Mouse (Mus musculus): ENCODE measurements around the gene Btbd35f8. TPM values are rescaled to one million over a fixed set of nuclear protein-coding genes. Genes with fewer than 3 reads are reported as not detected.
"Not testable (repeated sequence)": the region's sequence is repeated elsewhere in the genome, so short reads cannot be mapped to it uniquely, and the experiment has no call there.

Btbd35f8 gene
- polyA plus RNA-seq (2016; fragmentation: Nextera tagmentation; extraction: Ambion mirVana): not detected in 2 replicates

GRCm38 (mm10) chrX:34450224-34450623 lies at the start of gene Btbd35f8:
Gene Btbd35f8, plus strand, starts transcription at chrX:34450524.
- not testable (repeated sequence) for H3K4me3 ChIP-seq; H3K4me1 ChIP-seq; H3K36me3 ChIP-seq; H3K27me3 ChIP-seq (ENCODE audit: insufficient read depth, poor library complexity, severe bottlenecking); H3K9me3 ChIP-seq; H3K27ac ChIP-seq; DNase-seq (ENCODE audit: low spot score)
- WGBS: no CpG with 5 or more reads among the region's 3 CpGs

Other genes with a start within 250 kb of the Btbd35f8 start
- gene Spin2g, start 211.8 kb upstream of the Btbd35f8 start, polyA plus RNA-seq (2016; fragmentation: Nextera tagmentation; extraction: Ambion mirVana): not detected in 2 replicates